In genomic region chr1:164926534-164927160, GRCm38 (mm10) we compare ENCODE assay signal across 16 mouse cellular contexts. TPM values are rescaled to one million over a fixed set of nuclear protein-coding genes. Genes with fewer than 3 reads are reported as not detected.
DNase-seq lines count a peak whose midpoint lies in the region; ATAC-seq lines count a peak whose summit lies in the region.
"Had no signal": no experiment of that assay in that cellular context is flagged by ENCODE, and none has a peak within 500 bp of the region (broad histone marks: within the 10 kb centered on the region; RNA-seq: fewer than 3 reads in every experiment).

No protein-coding gene starts in this region.

- ATAC-seq in cerebellum, adult (ENCODE audit: insufficient number of reproducible peaks, low FRiP score, low TSS enrichment), result peak; percentile 81; the same call in 1 of the 2 replicates
- ATAC-seq in activated CD4-positive, CD25-positive, alpha-beta regulatory T cell, adult 4 months, result no peak
- ATAC-seq: midbrain, embryonic 13.5 days had no signal

- no peak for DNase-seq in cerebellum, postnatal 4 days (ENCODE audit: low spot score in 2 of 2)
- peak; percentile 41 for DNase-seq in cerebellum, adult 8-10 months
- DNase-seq in layer of hippocampus, adult 18-20 months (ENCODE audit: low spot score in 2 of 2), result peak; percentile 54 to 86
- DNase-seq in right cerebral cortex, adult 2 months (ENCODE audit: low spot score in 2 of 2), result peak; percentile 75
- DNase-seq in urinary bladder, postnatal 14 days (ENCODE audit: low spot score), result no peak
- no peak for DNase-seq in retina, embryonic 14.5 days (ENCODE audit: low spot score)
- DNase-seq: B cell, adult 2 months; lung, adult 2 months had no signal

RNA-seq across cellular contexts. Expression of gene Xcl1, which starts 8.7 kb away (rescaled TPM):
- total RNA-seq in layer of hippocampus, adult 18-20 months (2021), result not detected
- polyA plus RNA-seq in activated CD4-positive, CD25-positive, alpha-beta regulatory T cell, adult 4 months (2017; shearing (Covaris generic)), result 10 to 100 TPM in 1 of 2 experiments, 1 to 10 TPM in 1; 4.3 to 14.9 TPM
- total RNA-seq: layer of hippocampus, postnatal 25 days; neutrophil, adult 5-6 weeks had no signal
- polyA plus RNA-seq: erythroblast, embryonic 14.5 days; hindbrain, embryonic 15.5 days; midbrain, embryonic 13.5 days; stomach, embryonic 14.5 days had no signal

Comparison
In these comparisons a context has a peak if more than half of its experiments do, and no peak if none do; other contexts are left out.
1. DNase-seq: peak in cerebellum, adult 8-10 months (single experiment), layer of hippocampus, adult 18-20 months (2 of 2) and right cerebral cortex, adult 2 months (2 of 2); none in cerebellum, postnatal 4 days (0 of 2), urinary bladder, postnatal 14 days (single experiment) and retina, embryonic 14.5 days (single experiment).